Mouse (Mus musculus) urinary bladder, postnatal 4 days (tissue): ENCODE data around the gene Efr3b.

Experiments used
- DNase-seq, 2 experiments: peaks; one replicate each; pipeline ENCODE4 v3.0.0; 2021 to 2022; ENCODE audit warnings: low spot score in 2 of 2

The Efr3b gene

DNA sequence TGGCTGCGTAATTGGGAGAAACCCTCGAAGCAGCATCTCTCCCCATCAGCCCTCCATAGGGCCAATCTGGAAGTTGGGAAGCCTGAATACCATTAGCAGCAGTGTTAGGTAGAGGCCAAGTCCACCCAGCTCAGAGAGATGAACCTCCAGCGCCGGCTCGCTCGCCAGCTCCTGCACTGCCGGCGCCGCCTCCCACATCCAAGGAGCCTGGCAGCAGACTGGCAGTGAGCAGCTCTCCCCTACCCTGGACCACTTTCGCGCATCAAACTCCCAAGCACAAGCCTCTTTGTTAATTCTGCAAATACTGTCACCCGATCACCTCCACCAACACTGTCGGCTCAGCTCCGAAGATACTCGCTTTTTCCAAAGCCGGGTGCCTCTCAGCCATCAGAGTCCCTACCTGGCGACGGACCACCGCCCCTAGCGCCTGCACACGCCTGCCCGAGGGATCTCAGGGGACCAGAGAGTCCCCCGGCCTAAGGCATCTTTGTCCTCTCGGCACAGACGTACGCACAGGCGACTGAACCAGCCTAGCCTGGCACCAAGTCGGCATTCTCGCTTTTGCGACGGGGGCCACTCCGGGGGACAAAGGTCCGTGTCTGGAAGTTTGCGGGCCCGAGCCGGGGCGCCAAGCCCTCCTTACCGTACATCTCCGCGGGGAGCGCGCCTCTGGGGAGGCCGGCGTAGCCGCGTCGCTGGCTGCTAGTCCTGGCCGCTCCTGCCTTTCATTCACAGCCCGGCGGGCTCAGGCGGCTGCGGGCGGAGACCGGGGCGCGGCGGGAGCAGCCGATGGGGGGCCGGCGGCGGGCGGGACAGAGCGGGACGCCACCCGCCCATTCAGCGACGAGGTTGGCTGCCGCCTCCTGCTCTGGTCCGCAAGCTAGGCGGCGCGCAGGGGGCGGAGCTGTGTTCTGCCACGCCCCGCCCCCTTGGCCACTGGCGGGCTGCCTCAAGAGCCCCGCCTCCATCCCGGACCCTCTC, at the start of gene Efr3b:
Gene Efr3b (minus strand): TSS at position 855 of the 981 bp plus-strand sequence.
- peak; percentile 63 to 73 for DNase-seq

GRCm38 (mm10) chr12:4083441-4083840, 44.7 kb upstream of the Efr3b start:
- DNase-seq: no peak

DNA sequence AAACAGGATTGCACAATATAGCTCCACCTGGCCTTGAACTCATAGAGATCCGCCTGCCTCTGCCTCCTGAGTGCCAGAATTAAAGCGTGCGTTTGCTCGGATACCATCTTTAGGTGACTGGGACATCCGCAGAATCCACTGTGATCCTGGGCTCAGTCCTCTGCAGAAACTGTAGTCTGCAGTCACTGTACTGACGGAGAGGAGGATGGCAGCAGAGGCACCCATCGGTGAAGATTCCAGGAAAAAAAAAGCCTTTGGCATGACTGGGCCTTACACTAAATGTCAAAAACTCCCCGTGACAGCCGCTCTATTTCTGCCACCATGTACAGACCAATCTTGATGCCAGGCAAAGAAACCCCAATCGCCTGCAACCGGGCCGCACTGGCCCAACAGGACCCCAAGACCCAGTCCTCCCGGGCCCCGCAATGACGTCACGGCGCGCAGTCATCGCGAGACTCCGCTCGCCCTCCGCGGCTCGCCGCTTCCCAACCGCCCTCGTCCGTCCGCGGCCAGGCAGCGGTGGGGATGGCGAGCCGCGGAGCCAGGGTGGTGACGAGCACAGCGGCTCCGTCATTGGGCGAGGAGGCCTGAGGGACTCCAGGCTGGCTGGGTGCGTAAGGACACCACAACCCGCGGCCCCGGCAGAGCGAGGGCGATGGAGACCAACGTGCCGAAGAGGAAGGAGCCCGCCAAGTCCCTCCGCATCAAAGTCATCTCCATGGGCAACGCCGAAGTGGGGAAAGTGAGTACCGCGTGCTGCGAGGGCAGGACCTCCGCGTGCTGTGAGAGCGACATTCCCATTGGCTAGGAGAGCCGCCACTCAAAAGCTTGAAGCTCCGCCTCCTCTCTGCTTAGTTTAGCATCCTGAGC, 43.7 kb upstream of the Efr3b start, which contains the start of gene Dnajc27:
Gene Dnajc27 (plus strand): TSS at position 452 of the 870 bp plus-strand sequence.
- DNase-seq: peak; percentile 87 to 94

DNA sequence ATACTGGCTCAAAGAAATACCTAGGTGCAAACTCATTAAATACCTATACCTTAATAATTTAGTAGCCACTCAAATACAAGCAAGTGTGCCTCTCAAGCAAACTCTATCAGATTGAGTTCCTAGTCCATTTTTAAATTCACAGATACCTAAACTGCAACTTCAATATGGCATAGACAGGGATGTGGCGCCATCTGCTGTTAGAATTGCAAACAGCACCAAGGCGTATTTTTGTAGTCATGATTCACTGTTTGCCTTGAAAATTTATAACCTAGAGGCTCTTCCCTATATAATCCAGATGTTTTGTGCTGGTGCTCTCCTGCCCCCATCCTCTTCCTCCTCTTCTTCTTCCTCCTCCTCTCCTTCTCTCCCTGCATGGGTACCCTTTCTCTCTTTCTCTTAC, 41.6 kb upstream of the Efr3b start:
- DNase-seq: peak; percentile 56 to 80

DNA sequence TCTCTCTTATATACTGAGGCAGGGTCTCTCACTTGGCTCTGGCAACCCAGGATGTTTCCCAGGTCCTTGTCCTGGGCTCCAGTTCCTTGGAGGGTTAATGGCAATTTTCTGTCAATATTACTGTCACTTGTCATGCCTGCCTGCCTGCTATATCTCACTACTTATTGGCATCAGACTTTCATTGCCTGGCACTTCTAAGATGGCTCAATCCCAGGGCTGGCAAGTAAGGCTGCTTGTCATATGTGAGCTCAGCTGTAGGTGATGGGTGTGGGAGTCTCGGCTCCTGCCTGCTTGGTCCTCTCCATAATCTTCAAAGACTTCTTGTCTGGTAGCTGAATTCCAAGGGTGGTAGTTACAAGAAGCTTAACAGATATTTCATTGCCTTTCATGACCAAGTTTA, 39.4 kb upstream of the Efr3b start:
- DNase-seq: no peak

GRCm38 (mm10) chr12:4076383-4076782, 37.7 kb upstream of the Efr3b start:
- no peak for DNase-seq

DNA sequence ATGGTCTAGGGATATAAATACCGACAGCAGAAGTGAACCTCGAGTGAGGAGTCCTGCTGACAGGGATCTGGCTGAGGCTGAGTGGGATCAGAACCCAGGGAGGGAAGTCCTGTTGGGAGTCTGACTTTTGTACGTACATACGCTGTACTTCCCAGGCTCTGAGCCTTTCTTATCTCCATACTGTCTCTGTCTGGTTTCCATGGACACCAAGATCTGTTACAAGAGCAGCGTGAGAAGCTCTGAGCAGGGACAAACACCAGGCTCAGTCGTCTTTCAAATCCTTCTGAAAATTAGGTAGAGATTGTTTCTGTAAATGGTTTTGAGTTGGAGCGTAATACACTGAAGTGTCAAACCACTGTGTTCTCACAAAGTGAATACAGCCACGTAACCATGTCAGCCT, 36.7 kb upstream of the Efr3b start:
- DNase-seq: no peak

GRCm38 (mm10) chr12:4071671-4072070, 33.0 kb upstream of the Efr3b start:
- DNase-seq: no peak

DNA sequence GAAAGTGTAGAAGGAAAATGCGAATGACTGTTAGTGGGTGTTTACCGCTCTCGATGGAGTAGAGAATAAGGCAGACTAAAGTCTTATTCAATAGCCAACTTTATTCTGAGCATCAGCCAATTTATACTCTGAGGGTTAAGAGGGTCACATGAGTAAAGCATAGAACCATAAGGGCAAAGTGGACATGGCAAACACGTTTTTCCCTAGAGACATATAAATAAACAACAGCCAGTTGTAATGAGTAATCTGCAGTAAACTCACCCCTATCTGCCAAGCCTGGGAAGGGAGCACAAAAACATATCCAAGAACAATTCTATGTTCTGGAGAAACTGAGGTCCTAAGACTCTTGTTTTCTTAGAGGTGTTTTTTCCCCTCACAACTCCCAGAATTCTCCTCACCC, 29.8 kb upstream of the Efr3b start:
- DNase-seq: no peak

DNA sequence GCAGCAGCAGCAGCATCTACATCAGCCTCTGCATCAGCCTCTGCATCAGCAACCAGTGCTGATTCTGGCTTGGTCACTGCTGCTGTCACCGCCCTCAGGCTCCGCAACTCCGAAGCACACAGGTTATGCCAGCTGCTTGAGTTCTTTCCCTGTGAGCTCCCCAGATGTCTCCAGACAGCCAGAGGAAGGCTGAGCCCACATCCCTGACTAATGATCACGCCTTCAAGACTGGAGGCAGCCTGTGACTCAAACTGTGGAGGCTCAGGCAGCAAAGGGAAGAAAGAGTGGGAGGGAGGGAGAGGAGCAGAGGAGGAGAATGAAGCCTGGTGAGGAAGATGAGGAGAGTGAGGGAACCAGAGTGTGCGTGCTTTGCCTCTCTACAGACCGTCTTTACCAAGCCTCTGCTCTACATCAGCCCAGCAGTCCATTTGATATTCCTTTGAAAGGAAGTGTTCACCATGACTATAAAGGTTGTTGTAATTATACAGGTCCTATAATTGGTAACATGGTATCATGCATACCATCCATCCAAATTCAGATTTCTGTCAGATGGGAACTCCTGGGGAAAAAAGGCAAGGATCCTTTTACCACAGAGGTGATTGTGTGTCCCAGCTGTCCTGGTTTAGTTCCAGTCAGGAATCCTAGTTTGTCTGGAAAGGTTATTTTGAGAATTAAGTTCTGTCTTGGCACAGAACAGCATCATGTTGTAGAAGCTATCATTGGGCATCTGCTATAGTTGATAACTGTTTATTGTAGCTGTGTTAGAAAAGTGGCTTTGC, 28.2 kb upstream of the Efr3b start:
- DNase-seq: no peak

GRCm38 (mm10) chr12:4065944-4066343, 27.2 kb upstream of the Efr3b start:
- no peak for DNase-seq

GRCm38 (mm10) chr12:4065498-4065897, 26.8 kb upstream of the Efr3b start:
- no peak for DNase-seq

GRCm38 (mm10) chr12:4059683-4060082, 21.0 kb upstream of the Efr3b start:
- no peak for DNase-seq

DNA sequence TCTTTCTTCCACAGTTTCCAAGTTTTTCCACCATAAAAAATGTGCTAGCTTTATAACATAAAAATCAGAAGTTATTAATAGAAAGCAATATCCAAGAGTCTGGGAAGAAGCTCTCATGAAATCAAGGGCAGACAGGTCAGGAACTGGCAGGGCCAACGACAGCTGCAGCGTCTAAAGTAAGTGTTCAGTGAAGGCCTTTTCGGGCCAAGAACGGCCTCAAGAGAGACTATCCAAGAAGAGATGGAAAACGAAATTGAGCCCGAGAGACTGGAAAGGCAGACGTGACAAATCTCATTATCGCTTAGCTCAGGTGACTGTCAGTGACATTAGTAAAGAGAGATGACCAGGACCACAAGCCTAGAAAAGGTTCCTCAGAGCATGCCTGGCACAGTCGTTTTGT, 19.6 kb upstream of the Efr3b start:
- no peak for DNase-seq

GRCm38 (mm10) chr12:4054845-4055244, 16.1 kb upstream of the Efr3b start:
- no peak for DNase-seq

- DNase-seq: no peak
Observed at GRCm38 (mm10) chr12:4053643-4054042, 14.9 kb upstream of the Efr3b start.

- DNase-seq: no peak
Observed at GRCm38 (mm10) chr12:4050861-4051425, 12.2 kb upstream of the Efr3b start.

GRCm38 (mm10) chr12:4048031-4048430, 9.3 kb upstream of the Efr3b start:
- no peak for DNase-seq

- DNase-seq: no peak
Observed at GRCm38 (mm10) chr12:4045992-4046391, 7.3 kb upstream of the Efr3b start.

- DNase-seq: no peak
Observed at GRCm38 (mm10) chr12:4042411-4042810, 3.7 kb upstream of the Efr3b start.

- no peak for DNase-seq
Observed at GRCm38 (mm10) chr12:4039046-4039445, 331 bp upstream of the Efr3b start.
